Mouse (Mus musculus) cortical plate, adult 2 months (tissue): ENCODE measurements at regions not wholly inside any gene's neighbourhood (a gene's known extent, or its start where the extent isn't known, plus 50 kb on each side); places are given as distances from the start of the nearest gene placed in this dataset.

Source experiments
- CTCF ChIP-seq: fragments of 200-500 bp; IDR thresholded peaks from 2 replicates; pipeline ENCODE4 v1.5.1; 2011; ENCODE audit warnings: mild to moderate bottlenecking, control low read depth, low read length; ENCODE audit not compliant: insufficient read depth; ENCODE audit errors: extremely low read depth
- POLR2A ChIP-seq: fragments of 200-500 bp; IDR thresholded peaks from 2 replicates; pipeline ENCODE4 v1.6.1; 2011; ENCODE audit warnings: mild to moderate bottlenecking, low read length, control low read depth; ENCODE audit not compliant: insufficient read depth; ENCODE audit errors: extremely low read depth

GRCm38 (mm10) chr6:147803893-147804292 is 243.2 kb upstream of the Far2 start:
- TF ChIP-seq CTCF (no peak), POLR2A (no peak)
